Mouse (Mus musculus) layer of hippocampus, adult 2 months (tissue): Measurements from ENCODE around the gene Angpt4. TPM values are rescaled to one million over a fixed set of nuclear protein-coding genes. Genes with fewer than 3 reads are reported as not detected.

Experiments
- DNase-seq, 2 experiments: peaks; one replicate each; pipeline ENCODE4 v3.0.0; 2022; ENCODE audit warnings: low spot score in 2 of 2
- H3K27ac ChIP-seq: fragments of 200-600 bp; 2 replicates; pipeline ENCODE4 v1.8.1; 2022
- H3K4me3 ChIP-seq: fragments of 200-600 bp; 2 replicates; pipeline ENCODE4 v1.8.1; 2022; ENCODE audit warnings: mild to moderate bottlenecking
- CTCF ChIP-seq: fragments of 200-600 bp; conservative IDR thresholded peaks from 2 replicates; pipeline ENCODE4 v1.8.1; 2022; ENCODE audit warnings: antibody characterized with exemption, mild to moderate bottlenecking, moderate library complexity
- microRNA-seq, 2 experiments: library from miRNA; unstranded; fragments of <30 nt; microRNA quantifications; one replicate each; pipeline ENCODE4 v1.2.0; 2021
- total RNA-seq, 2 experiments: library from RNA; stranded (reverse); gene quantifications; 2 replicates each; pipeline ENCODE4 v1.2.3; 2021

Angpt4 gene
- total RNA-seq, 2 experiments from 2014 or later = 0.20 TPM; not detected in 1

DNA sequence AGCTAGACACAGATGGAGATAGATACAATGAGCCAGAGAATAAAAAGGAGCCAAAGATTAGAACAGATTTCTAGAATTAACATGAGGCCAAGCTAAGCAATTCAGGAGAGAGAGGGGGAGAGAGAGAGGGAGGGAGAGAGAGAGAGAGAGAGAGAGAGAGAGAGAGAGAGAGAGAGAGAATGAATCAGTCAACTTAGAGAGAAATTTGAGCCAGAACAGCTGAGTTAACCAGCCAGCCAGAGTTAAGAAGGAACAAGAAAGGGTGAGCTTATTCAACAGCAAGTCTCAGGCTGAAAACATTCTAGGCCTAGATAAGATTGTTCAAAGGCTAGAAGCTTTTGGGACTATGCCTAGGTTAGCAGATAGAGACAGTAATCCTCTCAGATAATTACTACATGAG lies 71.5 kb downstream of the Angpt4 start:
- Histone ChIP-seq H3K4me3 (no peak overlapping the region), H3K27ac (no peak overlapping the region)
- TF ChIP-seq CTCF = no peak
- no peak for DNase-seq

DNA sequence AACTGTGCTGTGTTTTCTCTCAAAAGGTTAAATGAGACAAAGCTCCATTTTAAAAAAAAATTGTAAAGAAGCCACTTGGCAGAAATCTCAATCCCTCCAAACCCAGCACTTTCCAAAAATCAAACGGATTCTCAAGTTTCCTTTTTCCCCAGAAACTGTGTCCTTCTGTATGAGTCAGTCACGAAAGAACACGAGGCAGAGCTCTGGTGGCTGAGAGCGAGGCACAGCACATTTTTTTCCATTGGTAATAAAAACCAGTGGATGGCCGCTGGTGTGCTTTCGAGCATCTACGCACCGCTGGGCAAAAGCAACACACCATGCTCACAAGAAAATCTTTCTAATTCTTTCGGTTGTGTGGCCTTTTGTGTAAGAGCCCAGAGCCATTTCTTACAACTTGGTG lies 73.0 kb downstream of the Angpt4 start:
- Histone ChIP-seq H3K4me3 (no peak overlapping the region), H3K27ac (no peak overlapping the region)
- no peak for TF ChIP-seq CTCF
- no peak for DNase-seq

DNA sequence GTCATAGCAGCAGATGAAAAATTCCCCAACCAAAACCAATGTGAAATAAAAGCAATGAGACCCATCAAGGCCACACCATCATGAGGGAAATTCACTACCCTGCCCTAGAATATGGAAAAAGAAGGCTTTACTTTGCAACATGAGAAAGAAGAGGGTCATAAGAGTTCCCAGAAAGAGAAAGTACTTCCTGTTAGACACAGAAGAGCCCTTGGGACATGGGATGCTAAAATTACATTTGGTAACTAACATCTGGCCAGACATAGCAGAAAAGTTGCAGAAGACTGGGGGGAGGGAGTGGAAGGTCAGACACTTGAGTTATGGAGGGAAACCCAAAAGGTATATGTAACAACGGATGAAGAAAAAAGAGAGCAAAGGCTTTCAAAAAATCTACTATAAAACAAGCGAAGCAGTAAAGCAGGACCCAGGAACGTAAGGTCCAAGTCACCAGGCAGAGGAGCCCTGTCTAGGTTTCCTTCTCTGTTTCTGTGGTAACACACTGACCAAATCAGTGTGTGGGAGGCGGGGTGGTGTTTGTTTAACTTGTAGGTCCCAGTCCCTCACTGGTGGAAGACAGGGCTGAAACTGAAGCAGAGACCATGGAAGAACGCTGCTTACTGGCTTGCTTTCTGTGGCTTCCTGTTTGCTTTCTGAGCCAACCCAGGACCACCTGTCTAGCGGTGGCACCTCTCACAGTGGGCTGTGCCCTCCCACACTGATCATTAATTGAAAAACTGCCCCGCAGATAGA lies 74.6 kb downstream of the Angpt4 start:
- TF ChIP-seq CTCF = no peak
- no peak overlapping the region for H3K27ac ChIP-seq
- H3K4me3 ChIP-seq = no peak overlapping the region
- DNase-seq = no peak

- no peak for TF ChIP-seq CTCF
- no peak for DNase-seq
- Histone ChIP-seq H3K27ac (no peak overlapping the region), H3K4me3 (no peak overlapping the region)
Observed at GRCm38 (mm10) chr2:151986958-151987357, 75.9 kb downstream of the Angpt4 start.

DNA sequence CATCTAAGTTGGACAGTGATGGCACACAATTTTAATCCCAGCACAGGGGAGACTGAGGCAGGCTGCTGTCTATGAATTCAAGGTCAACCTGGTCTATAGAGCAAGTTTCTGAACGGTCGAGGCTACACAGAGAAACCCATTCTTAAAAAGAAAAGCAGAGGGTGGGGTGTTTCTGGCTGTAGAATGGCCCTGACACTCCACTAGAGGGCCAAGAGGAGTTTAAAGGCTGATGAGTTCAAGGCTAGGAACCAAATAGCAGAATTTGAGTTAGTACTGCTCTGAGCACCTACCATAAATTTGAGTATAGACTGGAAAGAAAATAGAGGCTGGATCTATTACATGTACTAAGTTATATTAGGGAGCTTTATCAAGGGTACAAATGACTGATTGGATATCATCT lies 78.0 kb downstream of the Angpt4 start:
- peak; percentile 45 for TF ChIP-seq CTCF
- Histone ChIP-seq H3K4me3 (no peak overlapping the region), H3K27ac (no peak overlapping the region)
- no peak for DNase-seq

- no peak for TF ChIP-seq CTCF
- Histone ChIP-seq H3K27ac (no peak overlapping the region), H3K4me3 (no peak overlapping the region)
- DNase-seq = no peak
Observed at GRCm38 (mm10) chr2:151990985-151991394, 80.0 kb downstream of the Angpt4 start.

DNA sequence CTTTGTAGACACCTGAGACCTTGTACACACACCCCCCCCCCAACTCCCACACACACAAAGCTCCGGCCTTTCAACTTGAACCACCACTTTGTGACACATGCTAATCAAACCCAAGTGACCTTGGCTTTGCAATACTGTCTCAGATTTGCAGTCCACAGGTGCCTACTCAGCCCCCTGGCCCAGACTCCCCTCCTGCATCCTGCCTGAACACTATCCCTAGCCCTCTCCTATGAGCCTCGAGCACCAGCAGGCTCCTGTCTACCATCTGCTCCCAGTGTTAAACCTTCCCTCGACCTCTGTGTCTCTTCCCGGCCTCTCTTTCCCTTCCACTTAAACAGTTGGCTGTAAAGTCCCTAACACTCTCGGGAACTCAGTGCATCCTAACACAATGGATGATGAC lies 80.4 kb downstream of the Angpt4 start:
- DNase-seq = no peak
- H3K27ac ChIP-seq = no peak overlapping the region
- no peak for TF ChIP-seq CTCF
- no peak overlapping the region for H3K4me3 ChIP-seq

DNA sequence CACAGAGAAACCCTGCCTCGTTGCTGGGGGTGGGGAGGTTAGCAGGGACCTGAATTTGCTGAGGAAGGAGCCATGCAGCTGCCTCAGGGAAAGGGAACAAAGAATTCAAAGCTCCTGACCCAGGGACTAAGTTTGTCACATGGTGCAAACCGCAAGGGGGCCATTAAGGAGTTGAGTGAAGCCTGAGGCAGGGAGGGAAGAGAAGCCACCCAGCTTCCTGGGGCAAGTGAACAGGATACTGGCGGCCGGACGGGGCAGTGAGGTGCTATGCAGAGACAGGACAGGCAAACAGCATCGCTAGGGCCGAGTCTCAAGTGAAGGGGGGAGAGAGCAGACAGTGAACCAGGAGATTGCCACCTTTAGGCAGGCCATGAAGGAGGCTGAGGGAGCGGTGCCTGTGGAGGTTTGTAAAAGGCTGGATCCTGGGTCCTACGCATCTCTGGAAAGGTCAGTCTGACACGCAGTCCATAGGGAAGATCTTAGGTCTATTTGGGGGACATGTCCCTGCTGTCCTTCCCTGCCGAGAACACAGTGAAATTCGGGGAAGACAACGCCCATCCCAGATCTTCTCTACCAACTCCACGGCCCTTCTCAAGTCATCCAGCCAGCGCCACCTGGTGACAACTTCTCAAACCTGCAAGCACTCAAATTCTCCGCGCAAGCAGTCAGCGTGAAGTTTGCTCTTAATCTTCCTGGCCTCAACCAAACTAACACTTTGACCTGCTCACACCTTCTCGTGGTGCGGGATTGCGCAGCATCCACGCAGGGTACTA lies 83.5 kb downstream of the Angpt4 start:
- DNase-seq = peak; percentile 67 to 74
- Histone ChIP-seq H3K27ac (no peak overlapping the region), H3K4me3 (no peak overlapping the region)
- TF ChIP-seq CTCF = peak; percentile 96

Small RNA genes within 50 kb of the gene (microRNA-seq; reads per million reads assigned to microRNA genes)
- gene Mir1953 = 0 reads per million in 2 experiments

Other genes starting within 250 kb of the Angpt4 start
- 1 to 10 TPM; 1.2 to 1.4 TPM for gene Rad21l, start 242.7 kb upstream of the Angpt4 start, total RNA-seq
- 1 to 10 TPM; 4.5 to 5.3 TPM for gene Tmem74b, start 209.2 kb upstream of the Angpt4 start, total RNA-seq
- 10 to 100 TPM; 34.6 to 36.9 TPM for gene Psmf1, start 167.0 kb upstream of the Angpt4 start, total RNA-seq
- gene Rspo4, start 68.3 kb upstream of the Angpt4 start, total RNA-seq = not detected
- 1 to 10 TPM; 7.8 to 8.0 TPM for gene Fam110a, start 69.0 kb downstream of the Angpt4 start, total RNA-seq
- 1 to 10 TPM; 2.8 to 2.9 TPM for gene Slc52a3, start 85.3 kb downstream of the Angpt4 start, total RNA-seq
- gene Scrt2, start 170.3 kb downstream of the Angpt4 start, total RNA-seq = 10 to 100 TPM; 24.4 to 25.4 TPM
- 10 to 100 TPM; 76.0 to 80.6 TPM for gene Srxn1, start 194.3 kb downstream of the Angpt4 start, total RNA-seq
- gene Tcf15, start 232.4 kb downstream of the Angpt4 start, total RNA-seq = 1 to 10 TPM; 2.7 to 5.1 TPM